Mouse (Mus musculus) ovary, postnatal 36 days (tissue): ENCODE results near the gene Syt1.
A peak's percentile ranks its signal among the peaks of the same experiment; 100 is the strongest.

Experiments
- DNase-seq: peaks from one replicate; pipeline ENCODE4 v3.0.0; 2022; ENCODE audit warnings: low spot score, mixed read lengths

Syt1 gene

DNA sequence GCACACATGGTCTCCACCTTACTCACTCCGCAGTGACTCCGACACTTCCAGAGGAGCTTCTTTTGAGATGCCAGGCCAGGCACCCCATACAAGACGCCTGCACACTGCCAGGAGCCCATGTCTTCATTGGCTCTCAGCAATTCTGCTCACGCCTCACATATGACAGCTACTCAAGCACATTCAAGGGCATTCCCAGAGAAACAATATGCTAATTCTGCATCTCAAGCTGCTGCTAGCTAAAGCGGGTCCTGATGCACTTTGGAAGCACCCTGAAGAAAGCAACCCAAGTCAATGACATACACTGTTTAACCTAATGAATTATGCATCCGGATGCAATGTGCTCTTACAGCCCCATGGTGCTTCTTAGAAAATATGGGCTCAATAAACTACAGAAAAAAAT, 247.1 kb downstream of the Syt1 start:
- no peak for DNase-seq

GRCm38 (mm10) chr10:108753304-108753703, 257.5 kb downstream of the Syt1 start:
- no peak for DNase-seq

DNA sequence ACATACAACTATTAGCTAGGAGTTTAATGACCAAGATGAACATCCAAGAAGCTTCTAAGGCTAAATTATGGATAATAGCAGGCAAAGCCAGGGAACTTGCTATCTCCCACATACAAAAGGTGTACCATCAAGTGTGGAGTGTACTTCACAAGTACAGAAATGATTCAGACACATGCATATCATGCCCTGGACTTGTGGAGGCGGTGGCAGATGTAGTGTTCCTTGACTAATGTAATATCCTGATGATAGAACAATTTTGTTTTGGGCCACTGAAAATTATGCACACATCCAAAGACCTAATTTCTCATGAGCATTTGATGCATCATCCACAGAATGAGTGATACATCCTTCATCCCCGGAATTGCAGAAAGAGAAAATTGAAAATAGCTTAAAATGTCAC, 267.0 kb downstream of the Syt1 start:
- DNase-seq: no peak

DNA sequence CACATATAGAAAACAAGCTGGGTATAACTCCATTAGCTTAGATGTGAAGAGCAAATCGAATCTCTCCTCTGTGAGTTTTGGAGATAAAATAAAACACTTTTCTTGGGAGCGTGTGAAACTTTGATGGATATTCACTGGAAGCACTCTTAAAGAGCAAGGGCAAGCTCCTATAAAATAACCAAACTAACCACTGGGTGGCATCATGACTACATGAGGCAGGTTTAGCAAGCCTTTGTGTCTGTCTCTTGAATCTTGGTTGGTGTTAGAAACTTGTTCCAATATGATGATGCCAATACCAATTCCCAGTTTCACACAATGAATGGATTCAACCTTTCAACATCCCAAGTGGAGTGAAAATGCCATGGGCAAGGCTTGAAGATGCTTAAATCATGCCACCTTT, 276.8 kb downstream of the Syt1 start:
- no peak for DNase-seq

DNA sequence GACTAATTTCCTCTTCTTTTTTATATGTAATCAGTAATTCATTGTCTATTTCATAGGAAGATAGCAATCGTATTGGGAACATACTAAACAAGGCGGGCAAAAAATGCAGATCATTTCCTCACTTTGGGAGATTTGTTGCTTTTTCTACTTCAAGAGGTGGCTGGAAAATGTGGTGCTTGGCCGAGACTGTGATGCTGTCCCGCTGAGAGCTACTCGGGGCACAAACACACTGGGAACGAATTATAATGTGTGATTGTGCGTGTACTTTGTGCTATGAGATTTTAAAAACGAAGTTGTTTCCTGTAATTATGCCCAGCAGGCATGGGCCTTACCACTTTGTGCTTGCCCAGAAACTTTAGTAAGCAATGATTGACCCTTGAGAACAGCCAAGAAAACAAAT, 281.8 kb downstream of the Syt1 start:
- DNase-seq: no peak

DNA sequence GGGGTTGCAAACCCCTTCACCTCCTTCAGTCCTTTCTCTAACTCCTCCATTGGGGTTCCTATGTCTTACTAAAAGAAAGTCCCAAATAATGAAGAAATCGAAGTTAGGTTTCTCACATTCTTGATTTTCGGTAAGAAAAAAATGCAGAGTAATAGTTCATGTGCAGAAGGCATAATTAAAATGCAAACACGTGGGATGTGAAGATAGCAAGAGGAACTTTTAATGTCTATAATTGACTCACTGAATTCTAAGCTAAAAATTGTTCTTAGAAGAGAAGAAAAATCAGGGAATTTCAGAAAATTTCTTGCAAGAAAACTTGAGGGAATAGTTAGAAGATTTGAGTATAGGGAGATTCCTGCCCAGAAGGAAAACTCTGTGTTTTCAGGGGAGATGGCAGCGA, 284.4 kb downstream of the Syt1 start:
- DNase-seq: no peak

GRCm38 (mm10) chr10:108724878-108725277, 285.9 kb downstream of the Syt1 start:
- DNase-seq: no peak

DNA sequence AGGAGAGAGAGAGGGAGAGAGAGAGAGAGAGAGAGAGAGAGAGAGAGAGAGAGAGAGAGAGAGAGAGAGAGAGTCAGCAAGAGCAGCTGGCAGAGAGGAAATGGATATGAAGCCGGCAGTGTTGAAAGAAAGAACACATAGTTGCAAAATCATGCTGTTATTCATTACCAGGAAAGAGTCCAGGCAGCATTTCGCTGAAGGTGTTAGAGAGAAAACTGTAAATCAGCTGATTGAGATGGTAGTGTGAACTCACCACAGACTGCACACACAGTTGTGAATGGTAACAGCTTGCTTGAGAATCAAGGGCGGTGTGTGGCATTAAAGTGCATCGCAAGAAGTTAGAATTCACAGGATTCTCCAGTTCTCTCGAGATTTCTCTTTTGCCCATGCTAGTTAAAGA, 300.3 kb downstream of the Syt1 start:
- no peak for DNase-seq

- no peak for DNase-seq
Observed at GRCm38 (mm10) chr10:108705658-108706057, 305.1 kb downstream of the Syt1 start.

DNA sequence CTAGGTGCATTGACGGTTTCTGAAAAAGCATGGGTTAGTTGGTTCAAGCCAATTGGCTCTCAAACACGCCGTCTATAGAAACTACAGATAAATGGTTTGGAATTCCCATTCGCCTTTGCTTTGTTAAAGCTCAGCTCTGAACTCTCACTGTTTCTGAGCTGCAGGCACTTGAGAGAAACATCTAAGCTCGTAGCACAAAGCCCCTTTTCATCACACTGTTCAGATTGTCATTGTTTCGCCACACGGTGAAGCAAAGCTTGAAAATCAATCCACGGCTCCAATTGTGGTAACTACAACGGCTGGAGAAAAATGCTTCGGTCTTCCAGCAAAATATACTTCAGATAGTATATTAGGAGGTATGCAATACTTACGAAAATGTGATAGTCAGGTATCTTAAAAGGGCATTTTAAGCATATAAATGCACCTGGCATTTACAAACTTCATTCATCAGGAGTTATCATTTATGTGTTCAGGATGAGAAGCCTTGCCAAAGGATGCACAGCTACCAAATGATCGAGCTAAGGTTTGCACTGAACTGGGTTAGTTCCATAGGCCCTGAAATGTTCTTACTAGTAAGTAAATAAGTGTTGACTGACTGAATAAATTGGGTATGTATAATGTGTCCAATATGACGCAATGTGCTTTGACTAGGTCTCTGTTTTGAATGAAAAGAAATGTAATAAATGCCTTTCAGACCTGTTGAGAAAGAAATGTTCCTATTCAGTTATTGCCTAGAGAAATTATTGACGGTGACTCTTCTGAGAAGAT, 309.2 kb downstream of the Syt1 start:
- no peak for DNase-seq

DNA sequence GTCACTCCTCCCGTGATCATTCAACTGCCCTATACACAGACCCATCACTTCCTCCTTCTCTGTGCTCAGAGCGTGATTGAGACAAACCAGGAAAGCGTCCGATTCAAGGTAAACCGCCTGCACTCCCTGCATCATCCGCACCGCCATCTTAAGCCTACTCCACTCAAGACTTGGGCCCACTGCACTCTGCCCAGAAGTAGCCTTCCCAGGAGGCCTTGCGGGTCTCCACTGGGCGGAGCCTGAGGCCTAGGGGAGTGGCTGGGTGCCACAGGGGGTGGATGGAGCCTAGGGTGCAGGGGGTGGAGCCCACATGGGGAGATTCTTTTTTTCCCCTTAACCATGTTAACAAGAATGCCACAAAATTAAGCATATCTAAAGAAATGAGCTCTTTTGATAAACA, 310.8 kb downstream of the Syt1 start, which contains the start of gene Gm5136:
Gene Gm5136, minus strand, starts transcription at position 215 of the 400 bp plus-strand sequence.
- DNase-seq: no peak

- DNase-seq: no peak
Observed at GRCm38 (mm10) chr10:108697062-108697461, 313.7 kb downstream of the Syt1 start.

- DNase-seq: no peak
Observed at GRCm38 (mm10) chr10:108690954-108691353, 319.8 kb downstream of the Syt1 start.

GRCm38 (mm10) chr10:108686696-108687095, 324.1 kb downstream of the Syt1 start:
- no peak for DNase-seq

DNA sequence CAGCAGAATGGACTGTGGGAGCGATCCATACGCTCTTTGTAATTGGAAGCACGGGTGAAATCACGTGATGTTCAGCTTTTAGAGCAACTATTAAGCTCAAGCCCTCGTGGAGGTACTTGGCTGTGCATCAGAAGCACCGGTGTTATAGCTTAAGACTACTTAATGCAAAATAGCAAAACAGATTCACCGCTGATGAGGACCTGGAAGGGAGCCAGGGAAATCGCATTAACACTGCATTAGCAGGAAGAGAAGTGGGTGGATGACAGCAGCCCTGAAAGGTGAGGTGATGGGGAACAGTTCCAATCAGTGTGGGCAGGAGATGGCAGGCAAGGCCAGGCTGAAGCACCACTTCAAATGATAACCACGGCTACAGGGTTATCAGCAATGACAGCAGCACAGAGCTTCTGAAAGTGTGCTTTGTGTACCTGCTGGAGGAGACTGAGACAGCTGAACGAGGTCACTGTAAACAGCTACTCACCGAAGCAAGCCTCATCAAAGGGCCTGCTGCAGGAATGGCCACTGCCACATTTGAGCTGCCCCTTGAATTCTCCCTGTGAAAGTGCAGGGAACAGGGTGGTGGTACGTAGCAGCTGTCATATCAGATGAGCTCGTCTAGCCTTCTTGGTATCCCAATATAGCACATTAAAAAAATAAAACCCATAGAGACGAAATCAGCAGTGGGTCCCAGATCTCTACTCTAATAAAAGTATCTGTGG, 330.9 kb downstream of the Syt1 start:
- DNase-seq: no peak

- no peak for DNase-seq
Observed at GRCm38 (mm10) chr10:108677053-108677452, 333.7 kb downstream of the Syt1 start.

DNA sequence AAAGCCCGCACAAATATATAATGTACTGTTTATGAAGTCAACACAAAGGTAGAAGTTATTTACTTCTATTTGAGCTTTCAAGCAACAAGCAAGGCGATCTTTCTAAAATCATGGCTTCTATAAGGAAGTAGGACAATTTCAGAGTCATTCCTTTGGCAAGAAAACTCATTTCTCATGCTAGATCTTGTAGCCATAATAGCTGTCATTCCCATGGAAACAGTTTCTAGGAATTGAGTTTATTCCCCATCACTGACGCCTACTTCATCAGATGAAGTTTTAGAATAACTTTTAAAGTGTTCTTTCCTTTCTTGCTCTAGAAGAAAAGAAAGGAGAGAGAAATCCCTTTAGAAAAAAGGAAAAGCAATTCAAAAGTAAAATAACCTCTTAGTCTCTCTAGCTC, 341.8 kb downstream of the Syt1 start:
- DNase-seq: no peak

DNA sequence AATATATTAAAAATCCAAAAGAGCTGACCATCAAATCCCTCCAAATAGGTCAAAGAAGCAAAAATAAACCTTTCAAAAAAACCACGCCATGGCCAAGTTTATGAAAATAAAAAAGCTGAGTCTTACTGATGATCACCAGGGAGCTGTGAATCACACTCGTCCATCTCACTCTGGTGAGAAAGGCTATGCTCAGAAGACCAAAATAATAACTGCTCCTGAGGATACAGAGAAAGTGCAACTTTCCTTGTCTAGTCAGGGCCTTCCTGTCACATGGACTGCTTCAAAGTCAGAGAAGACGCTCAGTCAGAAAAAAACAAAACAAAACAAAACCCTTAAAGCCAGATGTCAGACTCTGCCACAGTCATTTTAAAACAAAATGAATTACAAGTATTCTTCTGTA, 350.5 kb downstream of the Syt1 start:
- DNase-seq: no peak

DNA sequence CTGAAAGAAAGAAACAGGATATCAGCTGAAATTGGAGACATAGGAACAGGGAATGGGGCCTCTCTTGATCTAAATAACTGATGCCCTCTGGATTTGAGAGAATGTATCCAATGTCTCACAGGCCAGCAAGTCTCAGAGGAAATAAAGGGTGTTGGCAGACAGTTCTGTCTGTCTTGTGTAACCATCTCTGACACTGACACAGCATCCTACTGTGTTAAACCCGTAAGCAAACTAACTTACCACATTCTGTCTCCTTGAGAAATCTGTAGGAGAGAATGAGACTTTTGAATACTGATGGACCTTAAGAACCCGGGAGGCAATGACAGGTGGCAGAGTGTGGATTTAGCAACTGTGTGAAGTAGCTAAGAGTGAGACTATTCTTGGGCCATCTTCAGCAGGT, 352.5 kb downstream of the Syt1 start:
- DNase-seq: no peak

GRCm38 (mm10) chr10:108657669-108658068, 353.1 kb downstream of the Syt1 start:
- DNase-seq: no peak

GRCm38 (mm10) chr10:108656898-108657297, 353.9 kb downstream of the Syt1 start:
- no peak for DNase-seq

GRCm38 (mm10) chr10:108655074-108655473, 355.7 kb downstream of the Syt1 start:
- no peak for DNase-seq

GRCm38 (mm10) chr10:108652831-108653230, 358.0 kb downstream of the Syt1 start:
- no peak for DNase-seq

DNA sequence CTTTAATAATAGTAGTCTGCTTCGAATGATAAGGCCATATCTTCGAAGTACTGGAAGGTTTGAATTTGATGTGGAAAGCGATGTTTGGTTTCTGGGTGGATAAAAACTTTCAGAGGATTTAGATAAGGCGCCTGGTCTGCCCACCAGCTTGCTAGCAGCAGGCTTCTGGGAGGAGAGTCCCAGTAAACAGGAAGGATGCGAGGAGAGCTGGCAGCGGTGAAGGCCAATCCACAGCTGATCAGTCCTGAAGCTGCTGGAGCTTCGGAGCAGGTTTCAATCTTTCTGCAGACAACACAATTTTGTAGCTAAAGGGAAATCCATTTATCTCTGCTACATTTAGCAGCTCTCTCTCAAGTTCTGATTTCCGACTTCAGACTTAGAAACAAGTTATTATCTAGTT, 358.7 kb downstream of the Syt1 start:
- peak; percentile 9 for DNase-seq
